Mouse (Mus musculus) cerebellum, postnatal 10 days (tissue): ENCODE data around the gene 1700020D05Rik.
A peak's percentile ranks its signal among the peaks of the same experiment; 100 is the strongest.

Source experiments
- DNase-seq, 2 experiments: peaks; one replicate each; pipeline ENCODE4 v3.0.0; 2021; ENCODE audit warnings: mixed read lengths in 2 of 2

Gene 1700020D05Rik

GRCm38 (mm10) chr19:5503687-5504086 lies at the start of gene 1700020D05Rik:
TSS of gene 1700020D05Rik (minus strand) at chr19:5503787.
- no peak for DNase-seq

GRCm38 (mm10) chr19:5547471-5548056 lies 44.0 kb upstream of the 1700020D05Rik start:
- DNase-seq: no peak

GRCm38 (mm10) chr19:5544031-5544430 lies 40.4 kb upstream of the 1700020D05Rik start:
- no peak for DNase-seq

GRCm38 (mm10) chr19:5543362-5543761 lies 39.8 kb upstream of the 1700020D05Rik start:
- DNase-seq: no peak

GRCm38 (mm10) chr19:5538786-5539185 lies 35.2 kb upstream of the 1700020D05Rik start:
- no peak for DNase-seq

GRCm38 (mm10) chr19:5532520-5532919 lies 28.9 kb upstream of the 1700020D05Rik start:
- DNase-seq: no peak

- no peak for DNase-seq
Measured at GRCm38 (mm10) chr19:5530138-5530524, 26.5 kb upstream of the 1700020D05Rik start.

- peak; percentile 98 to 99 for DNase-seq
Measured at GRCm38 (mm10) chr19:5529325-5530137, 25.9 kb upstream of the 1700020D05Rik start.

- DNase-seq: no peak
Measured at GRCm38 (mm10) chr19:5525204-5525603, 21.6 kb upstream of the 1700020D05Rik start.

- no peak for DNase-seq
Measured at GRCm38 (mm10) chr19:5518721-5519120, 15.1 kb upstream of the 1700020D05Rik start.

- DNase-seq: no peak
Measured at GRCm38 (mm10) chr19:5516906-5517505, 13.4 kb upstream of the 1700020D05Rik start.

- no peak for DNase-seq
Measured at GRCm38 (mm10) chr19:5515840-5516777, 12.5 kb upstream of the 1700020D05Rik start.

GRCm38 (mm10) chr19:5513005-5513349 lies 9.4 kb upstream of the 1700020D05Rik start:
- DNase-seq: no peak

GRCm38 (mm10) chr19:5512091-5513004 lies 8.8 kb upstream of the 1700020D05Rik start:
- DNase-seq: no peak

- no peak for DNase-seq
Measured at GRCm38 (mm10) chr19:5511074-5511632, 7.6 kb upstream of the 1700020D05Rik start.

- DNase-seq: peak; percentile 98 to 99
Measured at GRCm38 (mm10) chr19:5510031-5511026, 6.7 kb upstream of the 1700020D05Rik start, which contains the start of gene Snx32. TSS of gene Snx32 (minus strand) at chr19:5510538.

GRCm38 (mm10) chr19:5500330-5500875 lies 3.2 kb downstream of the 1700020D05Rik start:
- no peak for DNase-seq

- DNase-seq: peak; percentile 14 to 18
Measured at GRCm38 (mm10) chr19:5496052-5496370, 7.6 kb downstream of the 1700020D05Rik start.

- DNase-seq: peak; percentile 5 to 21
Measured at GRCm38 (mm10) chr19:5495353-5496051, 8.1 kb downstream of the 1700020D05Rik start.
